Mouse (Mus musculus): ENCODE measurements around the gene Ugt2b34.

GRCm38 (mm10) chr5:86910770-86911169 lies 4.0 kb upstream of the Ugt2b34 start:
- no peak for TF ChIP-seq CTCF (IDR thresholded peaks at IDR 0.05; ENCODE audit: low read depth, low read length)
- no peak for TF ChIP-seq GATA1 (IDR thresholded peaks at IDR 0.05; ENCODE audit: borderline replicate concordance, low read length)
- no peak for TF ChIP-seq TAL1 (conservative IDR thresholded peaks at IDR 0.05; ENCODE audit: low read depth, low read length)
- TF ChIP-seq POLR2AphosphoS5 (IDR thresholded peaks at IDR 0.05; ENCODE audit: insufficient replicate concordance, low read depth, low read length), result no peak
